Mouse (Mus musculus): ENCODE measurements at regions not wholly inside any gene's neighbourhood (a gene's known extent, or its start where the extent isn't known, plus 50 kb on each side); places are given as distances from the start of the nearest gene placed in this dataset.

- no peak for DNase-seq
Measured at GRCm38 (mm10) chr10:114083441-114083840, 718.7 kb downstream of the Trhde start.

GRCm38 (mm10) chr10:114041991-114042390, 760.1 kb downstream of the Trhde start:
- no peak for DNase-seq

- no peak for DNase-seq
Measured at GRCm38 (mm10) chr10:114013427-114013826, 788.7 kb downstream of the Trhde start.

GRCm38 (mm10) chr10:113985376-113985775, 816.7 kb downstream of the Trhde start:
- DNase-seq, result no peak

GRCm38 (mm10) chr10:113972826-113973225, 829.3 kb downstream of the Trhde start:
- no peak for DNase-seq

- DNase-seq, result peak; percentile 2
Measured at GRCm38 (mm10) chr10:113946801-113947200, 855.3 kb downstream of the Trhde start.

- no peak for DNase-seq
Measured at GRCm38 (mm10) chr10:113939524-113939923, 862.6 kb downstream of the Trhde start.

- peak; percentile 31 for DNase-seq
Measured at GRCm38 (mm10) chr10:113930201-113930790, 871.8 kb downstream of the Trhde start.

- no peak for DNase-seq
Measured at GRCm38 (mm10) chr10:113916705-113917104, 885.4 kb downstream of the Trhde start.

GRCm38 (mm10) chr10:113902744-113903143, 899.4 kb downstream of the Trhde start:
- no peak for DNase-seq

GRCm38 (mm10) chr10:113874419-113875161, 927.5 kb downstream of the Trhde start:
- DNase-seq, result no peak

GRCm38 (mm10) chr10:113824596-113824995, 895.8 kb upstream of the Atxn7l3b start:
- peak; percentile 6 for DNase-seq
